In the genomic region with DNA sequence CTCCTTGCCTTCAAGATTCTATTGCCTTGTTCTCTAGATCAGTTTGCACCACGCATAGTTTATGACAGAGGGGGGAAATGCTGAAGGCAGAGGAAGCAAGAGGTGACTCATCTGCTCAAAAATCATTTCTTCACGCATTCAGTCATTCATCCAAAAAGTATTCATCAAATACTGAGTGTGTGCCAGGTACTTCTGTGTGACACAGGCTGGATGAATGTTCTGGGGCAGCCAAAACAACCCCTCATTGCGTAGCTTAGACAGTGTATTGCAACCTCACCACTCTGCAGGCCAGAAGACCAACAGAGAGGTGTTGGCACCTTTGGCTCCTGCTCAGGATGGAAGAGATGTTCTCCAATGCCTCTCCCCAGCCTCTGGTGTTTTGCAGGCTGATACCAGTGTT, we compare ENCODE assay signal across 29 mouse cellular contexts.
A peak's percentile ranks its signal among the peaks of the same experiment; 100 is the strongest.
DNase-seq lines count a peak whose midpoint lies in the region; ATAC-seq and TF ChIP-seq lines count a peak whose summit lies in the region.
"Had no signal": no experiment of that assay in that cellular context is flagged by ENCODE, and none has a peak within 500 bp of the region (broad histone marks: within the 10 kb centered on the region; RNA-seq: fewer than 3 reads in every experiment).

No protein-coding gene starts in this region.

- TF ChIP-seq POLR2A in embryonic fibroblast, embryonic 13.5 days (IDR thresholded peaks at IDR 0.05; ENCODE audit: low read depth, low read length), result no peak

- H3K4me2 ChIP-seq in hindbrain, postnatal 0 days (ENCODE audit: low read depth, low read length), result no peak overlapping the region
- H3K4me2 ChIP-seq: embryonic facial prominence, embryonic 12.5 days; forebrain, embryonic 13.5 days; forebrain, embryonic 15.5 days had no signal

- no peaks in the 10 kb centered on the region for H3K36me3 ChIP-seq in limb, embryonic 10.5 days
- no peaks in the 10 kb centered on the region for H3K36me3 ChIP-seq in hindbrain, postnatal 0 days (ENCODE audit: insufficient read depth, low read length)
- H3K36me3 ChIP-seq: embryonic facial prominence, embryonic 10.5 days; embryonic facial prominence, embryonic 12.5 days; forebrain, embryonic 15.5 days; G1E had no signal

- no peaks in the 10 kb centered on the region for H3K27me3 ChIP-seq in limb, embryonic 10.5 days (ENCODE audit: low read depth, poor library complexity, severe bottlenecking)
- H3K27me3 ChIP-seq in hindbrain, postnatal 0 days (ENCODE audit: insufficient read depth, low read length), result no peaks in the 10 kb centered on the region
- H3K27me3 ChIP-seq: CH12.LX; embryonic facial prominence, embryonic 12.5 days; forebrain, embryonic 13.5 days; forebrain, embryonic 15.5 days; Patski had no signal

- peak overlapping the region; percentile 31; the same call in 1 of the 2 replicates for H3K27ac ChIP-seq in gastrocnemius, adult 2 months
- H3K27ac ChIP-seq in embryonic fibroblast, embryonic 13.5 days (ENCODE audit: insufficient read depth, low read length), result peak overlapping the region; percentile 96
- peak overlapping the region; percentile 11; the same call in 1 of the 2 replicates for H3K27ac ChIP-seq in limb, embryonic 10.5 days
- no peak overlapping the region for H3K27ac ChIP-seq in hindbrain, postnatal 0 days
- H3K27ac ChIP-seq: embryonic facial prominence, embryonic 10.5 days; embryonic facial prominence, embryonic 12.5 days; forebrain, embryonic 13.5 days; forebrain, embryonic 15.5 days had no signal

- TF ChIP-seq CTCF in gastrocnemius, adult 2 months (IDR thresholded peaks at IDR 0.05), result no peak
- TF ChIP-seq CTCF in embryonic fibroblast, embryonic 13.5 days (IDR thresholded peaks at IDR 0.05; ENCODE audit: borderline replicate concordance, insufficient read depth, low read length), result no peak
- TF ChIP-seq CTCF in hindbrain, postnatal 0 days (IDR thresholded peaks at IDR 0.05; ENCODE audit: low read depth), result no peak

- peaks cover 25% of the 10 kb centered on the region for H3K4me1 ChIP-seq in embryonic fibroblast, embryonic 13.5 days (ENCODE audit: control insufficient read depth, insufficient read depth, low read length)
- peaks cover 23% of the 10 kb centered on the region for H3K4me1 ChIP-seq in limb, embryonic 10.5 days
- no peaks in the 10 kb centered on the region for H3K4me1 ChIP-seq in hindbrain, postnatal 0 days (ENCODE audit: insufficient read depth, low read length)
- H3K4me1 ChIP-seq: forebrain, embryonic 13.5 days; forebrain, embryonic 15.5 days had no signal

- no peak overlapping the region for H3K9ac ChIP-seq in hindbrain, postnatal 0 days (replicated peaks; ENCODE audit: low read length)
- H3K9ac ChIP-seq: embryonic facial prominence, embryonic 12.5 days; forebrain, embryonic 13.5 days; forebrain, embryonic 15.5 days; forebrain, postnatal 0 days had no signal

- WGBS in limb, embryonic 10.5 days, result 82% methylated on average over 3 of the region's 3 CpGs
- WGBS in hindbrain, postnatal 0 days, result 84% methylated on average over 3 of the region's 3 CpGs

- intact Hi-C loops in gastrocnemius, adult 2 months (cut with DNase I), result no loop called here

- DNase-seq in gastrocnemius, adult 2 months, result no peak
- DNase-seq in gastrocnemius, postnatal 25 days, result no peak
- DNase-seq in Muller cell, postnatal 12 days (ENCODE audit: inconsistent ontology term), result peak; percentile 60
- DNase-seq in limb, embryonic 10.5 days (ENCODE audit: low spot score), result no peak
- DNase-seq in layer of hippocampus, postnatal 25 days (ENCODE audit: extremely low spot score in 1 of 2, low spot score in 1 of 2), result no peak
- no peak for DNase-seq in hindbrain, postnatal 0 days (ENCODE audit: low spot score)
- DNase-seq in thymus, postnatal 14 days, result no peak
- DNase-seq: adrenal gland, adult 8-10 months; adrenal gland, postnatal 14 days; adrenal gland, postnatal 36 days; B cell, adult 2 months; cerebellum, adult 11 months; cerebellum, adult 18-20 months; cerebellum, adult 8-10 months; cerebellum, adult 9-11 months; cerebellum, postnatal 14 days; cerebellum, postnatal 36 days; forebrain, postnatal 0 days had no signal

- no peak for ATAC-seq in hindbrain, postnatal 0 days
- ATAC-seq: activated CD4-positive, CD25-positive, alpha-beta regulatory T cell, adult 4 months; CD4-positive, CD25-positive, alpha-beta regulatory T cell, adult 4 months; forebrain, embryonic 13.5 days; forebrain, embryonic 15.5 days; forebrain, postnatal 0 days; Patski had no signal

- no peaks in the 10 kb centered on the region for H3K9me3 ChIP-seq in limb, embryonic 10.5 days (replicated peaks)
- H3K9me3 ChIP-seq in hindbrain, postnatal 0 days (ENCODE audit: low read length), result no peaks in the 10 kb centered on the region
- H3K9me3 ChIP-seq: embryonic facial prominence, embryonic 10.5 days; embryonic facial prominence, embryonic 12.5 days; forebrain, embryonic 13.5 days; forebrain, embryonic 15.5 days; G1E had no signal

- H3K4me3 ChIP-seq in gastrocnemius, adult 2 months, result no peak overlapping the region
- no peak overlapping the region for H3K4me3 ChIP-seq in embryonic fibroblast, embryonic 13.5 days (ENCODE audit: insufficient read depth, low read length)
- no peak overlapping the region for H3K4me3 ChIP-seq in limb, embryonic 10.5 days
- H3K4me3 ChIP-seq in hindbrain, postnatal 0 days (ENCODE audit: low read length), result no peak overlapping the region
- H3K4me3 ChIP-seq: embryonic facial prominence, embryonic 10.5 days; embryonic facial prominence, embryonic 12.5 days; erythroblast, embryonic 14.5 days; forebrain, embryonic 13.5 days; forebrain, embryonic 15.5 days had no signal
